Mouse (Mus musculus) MEL (cell line): ENCODE results near the gene Cgref1. TPM values are rescaled to one million over a fixed set of nuclear protein-coding genes. Genes with fewer than 3 reads are reported as not detected.

ENCODE experiments used
- DNase-seq: peaks from one replicate; pipeline ENCODE4 v3.0.0; 2011; ENCODE audit warnings: low read depth, low spot score
- H3K27ac ChIP-seq: 2 replicates; pipeline ENCODE4 v1.5.1; 2012; ENCODE audit warnings: low read depth, mild to moderate bottlenecking, control low read depth, low read length, moderate library complexity; ENCODE audit not compliant: control insufficient read depth
- H3K27me3 ChIP-seq, 2 experiments: fragments of 150-350 bp in 1 of 2; sonication (generic) in 1 of 2; 2 replicates each; pipeline ENCODE4 v1.6.1; 2012; ENCODE audit warnings: low read length in 2 of 2, mild to moderate bottlenecking in 2 of 2, improper control_type of control experiment in 1 of 2, moderate library complexity in 1 of 2; ENCODE audit not compliant: insufficient read depth in 2 of 2, control insufficient read depth in 1 of 2
- H3K36me3 ChIP-seq, 2 experiments: 2 replicates each; pipeline ENCODE4 v1.6.1; 2012 to 2014; ENCODE audit warnings: low read length in 2 of 2, improper control_type of control experiment in 1 of 2, inconsistent platforms in 1 of 2, mild to moderate bottlenecking in 1 of 2; ENCODE audit not compliant: insufficient read depth in 2 of 2, control insufficient read depth in 1 of 2
- H3K4me1 ChIP-seq, 2 experiments: fragments of 150-350 bp in 1 of 2; sonication (generic) in 1 of 2; 2 replicates each; pipeline ENCODE4 v1.6.1; 2012; ENCODE audit warnings: low read length in 2 of 2, improper control_type of control experiment in 1 of 2, mild to moderate bottlenecking in 1 of 2; ENCODE audit not compliant: insufficient read depth in 2 of 2, control insufficient read depth in 1 of 2
- H3K4me3 ChIP-seq, 2 experiments: fragments of 150-350 bp in 1 of 2; sonication (generic) in 1 of 2; 2 replicates each; pipeline ENCODE4 v1.5.1; 2012; ENCODE audit warnings: low read depth in 2 of 2, low read length in 2 of 2, mild to moderate bottlenecking in 2 of 2, moderate library complexity in 2 of 2, control low read depth in 1 of 2, improper control_type of control experiment in 1 of 2; ENCODE audit not compliant: control insufficient read depth in 1 of 2, insufficient read depth in 1 of 2
- H3K79me2 ChIP-seq: 2 replicates; pipeline ENCODE4 v1.6.1; 2012; ENCODE audit warnings: mild to moderate bottlenecking, low read length, moderate library complexity; ENCODE audit not compliant: control insufficient read depth, poor library complexity, insufficient read depth
- H3K9ac ChIP-seq: 2 replicates; pipeline ENCODE4 v1.6.1; 2012; ENCODE audit warnings: low read depth, mild to moderate bottlenecking, control low read depth, low read length, moderate library complexity; ENCODE audit not compliant: control insufficient read depth, poor library complexity, severe bottlenecking
- H3K9me3 ChIP-seq: fragments of 150-350 bp; sonication (generic); replicated peaks from 2 replicates; pipeline ENCODE4 v1.6.1; 2012; ENCODE audit warnings: mild to moderate bottlenecking, low read length, improper control_type of control experiment, moderate library complexity; ENCODE audit not compliant: insufficient read depth
- BHLHE40 ChIP-seq: IDR thresholded peaks from 2 replicates; pipeline ENCODE4 v1.6.1; 2012; ENCODE audit warnings: low read depth, mild to moderate bottlenecking, inconsistent platforms, low read length, improper control_type of control experiment, borderline replicate concordance
- CHD1 ChIP-seq: IDR thresholded peaks from 2 replicates; pipeline ENCODE4 v1.6.1; 2012; ENCODE audit warnings: low read depth, mild to moderate bottlenecking, inconsistent platforms, low read length, improper control_type of control experiment
- CTCF ChIP-seq, 3 experiments: IDR thresholded peaks in 2 of 3; conservative IDR thresholded peaks in 1 of 3; 2 replicates each; pipeline ENCODE4 v1.5.1; 2011 to 2012; ENCODE audit warnings: low read length in 3 of 3, low read depth in 2 of 3, mild to moderate bottlenecking in 2 of 3, improper control_type of control experiment in 1 of 3, inconsistent platforms in 1 of 3, mixed read lengths in 1 of 3, moderate library complexity in 1 of 3; ENCODE audit not compliant: control insufficient read depth in 1 of 3, insufficient read depth in 1 of 3, poor library complexity in 1 of 3, severe bottlenecking in 1 of 3
- E2F4 ChIP-seq: IDR thresholded peaks from 2 replicates; pipeline ENCODE4 v1.6.1; 2011; ENCODE audit warnings: low read depth, low read length, improper control_type of control experiment, borderline replicate concordance
- ELF1 ChIP-seq: IDR thresholded peaks from 2 replicates; pipeline ENCODE4 v1.6.1; 2014; ENCODE audit warnings: low read depth, mild to moderate bottlenecking, inconsistent platforms, low read length, improper control_type of control experiment, moderate library complexity
- ETS1 ChIP-seq: IDR thresholded peaks from 2 replicates; pipeline ENCODE4 v1.6.1; 2012; ENCODE audit warnings: low read depth, mild to moderate bottlenecking, inconsistent platforms, low read length, improper control_type of control experiment, moderate library complexity
- GATA1 ChIP-seq: IDR thresholded peaks from 2 replicates; pipeline ENCODE4 v1.6.1; 2011; ENCODE audit warnings: low read depth, low read length, improper control_type of control experiment
- KAT2A ChIP-seq: conservative IDR thresholded peaks from 2 replicates; pipeline ENCODE4 v1.6.1; 2012; ENCODE audit warnings: low read depth, low read length, improper control_type of control experiment, inconsistent platforms
- MAX ChIP-seq: IDR thresholded peaks from 2 replicates; pipeline ENCODE4 v1.6.1; 2011; ENCODE audit warnings: low read length, improper control_type of control experiment
- MAZ ChIP-seq: IDR thresholded peaks from 2 replicates; pipeline ENCODE4 v1.6.1; 2012; ENCODE audit warnings: low read depth, mild to moderate bottlenecking, inconsistent platforms, low read length, improper control_type of control experiment
- MXI1 ChIP-seq: IDR thresholded peaks from 2 replicates; pipeline ENCODE4 v1.6.1; 2011; ENCODE audit warnings: mild to moderate bottlenecking, low read depth, low read length, improper control_type of control experiment
- MYB ChIP-seq: IDR thresholded peaks from 2 replicates; pipeline ENCODE4 v1.6.1; 2011; ENCODE audit warnings: mild to moderate bottlenecking, low read depth, low read length, improper control_type of control experiment
- NRF1 ChIP-seq: IDR thresholded peaks from 2 replicates; pipeline ENCODE4 v1.6.1; 2014; ENCODE audit warnings: low read depth, mild to moderate bottlenecking, inconsistent platforms, low read length, improper control_type of control experiment, moderate library complexity; ENCODE audit not compliant: poor library complexity, insufficient read depth, severe bottlenecking
- POLR2A ChIP-seq, 2 experiments: IDR thresholded peaks; 2 replicates each; pipeline ENCODE4 v1.6.1; 2011 to 2012; ENCODE audit warnings: low read length in 2 of 2, mild to moderate bottlenecking in 2 of 2, control low read depth in 1 of 2, improper control_type of control experiment in 1 of 2, low read depth in 1 of 2, moderate library complexity in 1 of 2; ENCODE audit not compliant: control insufficient read depth in 1 of 2, insufficient read depth in 1 of 2, poor library complexity in 1 of 2
- POLR2AphosphoS2 ChIP-seq: IDR thresholded peaks from 2 replicates; pipeline ENCODE4 v1.6.1; 2011; ENCODE audit warnings: low read length, improper control_type of control experiment
- POLR2AphosphoS5 ChIP-seq: IDR thresholded peaks from 2 replicates; pipeline ENCODE4 v1.6.1; 2012; ENCODE audit warnings: low read depth, borderline replicate concordance, mild to moderate bottlenecking, inconsistent platforms, low read length, moderate library complexity, mixed read lengths
- RAD21 ChIP-seq: IDR thresholded peaks from 2 replicates; pipeline ENCODE4 v1.6.1; 2011; ENCODE audit warnings: mild to moderate bottlenecking, low read depth, low read length, improper control_type of control experiment
- RCOR1 ChIP-seq: IDR thresholded peaks from 2 replicates; pipeline ENCODE4 v1.6.1; 2012; ENCODE audit warnings: low read depth, mild to moderate bottlenecking, inconsistent platforms, low read length, improper control_type of control experiment
- TAL1 ChIP-seq: IDR thresholded peaks from 2 replicates; pipeline ENCODE4 v1.6.1; 2012; ENCODE audit warnings: mild to moderate bottlenecking, inconsistent platforms, low read length, moderate library complexity, mixed read lengths
- TCF12 ChIP-seq: IDR thresholded peaks from 2 replicates; pipeline ENCODE4 v1.6.1; 2014; ENCODE audit warnings: low read depth, mild to moderate bottlenecking, inconsistent platforms, low read length, improper control_type of control experiment, moderate library complexity
- ZC3H11A ChIP-seq: IDR thresholded peaks from 2 replicates; pipeline ENCODE4 v1.6.1; 2012; ENCODE audit warnings: low read depth, mild to moderate bottlenecking, inconsistent platforms, low read length, improper control_type of control experiment
- ZNF384 ChIP-seq: IDR thresholded peaks from 2 replicates; pipeline ENCODE4 v1.6.1; 2012; ENCODE audit warnings: low read depth, mild to moderate bottlenecking, inconsistent platforms, low read length, improper control_type of control experiment
- polyA plus RNA-seq, 2 experiments: library from polyadenylated mRNA; stranded (reverse) in 1 of 2; unstranded in 1 of 2; fragments of >175 nt in 1 of 2; fragments of >200 nt in 1 of 2; gene quantifications; 2 replicates each; pipeline versions ENCODE4 v1.2.1 to v1.2.4; 2012; ENCODE audit warnings: low replicate concordance in 2 of 2, low read depth in 1 of 2; ENCODE audit not compliant: insufficient read length in 2 of 2, insufficient read depth in 1 of 2, missing spikeins in 1 of 2
- total RNA-seq: library from RNA; depleted of rRNA; stranded (reverse); fragments of 300-350 nt; gene quantifications from 2 replicates; pipeline ENCODE4 v1.2.3, GENCODE M21; 2012

Gene Cgref1
- total and polyA plus RNA-seq, 3 experiments = 1.4 TPM; not detected in 2

DNA sequence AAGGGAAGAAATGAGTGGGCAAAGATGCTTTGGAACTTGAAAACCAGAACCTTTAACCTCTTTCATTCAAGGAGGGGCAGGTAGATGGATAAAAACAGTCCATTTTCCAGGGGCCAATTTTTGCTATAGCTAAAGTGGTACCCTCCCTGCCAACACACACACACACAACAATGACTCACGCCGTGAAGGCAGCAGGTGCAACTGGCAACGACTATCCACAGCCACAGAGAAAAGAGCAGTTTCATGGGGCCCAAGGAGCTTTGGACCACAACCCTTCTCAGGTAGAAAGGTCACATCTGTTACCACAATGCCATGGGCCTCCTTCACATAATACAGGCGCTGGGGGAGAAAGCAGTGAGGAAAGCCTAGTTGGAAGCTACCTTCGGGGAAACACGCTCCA, 10.4 kb upstream of the Cgref1 start:
- peaks cover 2 to 25% of the 10 kb centered on the region in 2 experiments for H3K4me1 ChIP-seq
- no peak overlapping the region for H3K27ac ChIP-seq
- H3K27me3 ChIP-seq = no peaks in the 10 kb centered on the region
- H3K9me3 ChIP-seq = no peaks in the 10 kb centered on the region
- no peak overlapping the region for H3K9ac ChIP-seq
- no peak overlapping the region for H3K4me3 ChIP-seq
- DNase-seq = no peak
- no peak for TF ChIP-seq RCOR1
- TF ChIP-seq RAD21 = no peak
- TF ChIP-seq POLR2A (IDR thresholded peaks at IDR 0.05; ENCODE audit: control insufficient read depth in 1 of 2, insufficient read depth in 1 of 2, low read depth in 1 of 2, low read length in 2 of 2, poor library complexity in 1 of 2) = no peak; a peak in 1 of 4 replicates
- TF ChIP-seq MAZ = no peak
- TF ChIP-seq CHD1 = no peak
- no peak for TF ChIP-seq POLR2AphosphoS2
- no peak for TF ChIP-seq MAX
- TF ChIP-seq GATA1 = no peak
- TF ChIP-seq ELF1 = no peak
- no peak for TF ChIP-seq TAL1
- TF ChIP-seq ZC3H11A = no peak
- TF ChIP-seq NRF1 = no peak
- no peak for TF ChIP-seq ZNF384
- TF ChIP-seq TCF12 = no peak
- TF ChIP-seq E2F4 = no peak
- TF ChIP-seq MYB = no peak
- H3K36me3 ChIP-seq = peaks cover 4 to 17% of the 10 kb centered on the region in 2 experiments; a peak in 3 of 4 replicates
- H3K79me2 ChIP-seq = peaks cover 25% of the 10 kb centered on the region

DNA sequence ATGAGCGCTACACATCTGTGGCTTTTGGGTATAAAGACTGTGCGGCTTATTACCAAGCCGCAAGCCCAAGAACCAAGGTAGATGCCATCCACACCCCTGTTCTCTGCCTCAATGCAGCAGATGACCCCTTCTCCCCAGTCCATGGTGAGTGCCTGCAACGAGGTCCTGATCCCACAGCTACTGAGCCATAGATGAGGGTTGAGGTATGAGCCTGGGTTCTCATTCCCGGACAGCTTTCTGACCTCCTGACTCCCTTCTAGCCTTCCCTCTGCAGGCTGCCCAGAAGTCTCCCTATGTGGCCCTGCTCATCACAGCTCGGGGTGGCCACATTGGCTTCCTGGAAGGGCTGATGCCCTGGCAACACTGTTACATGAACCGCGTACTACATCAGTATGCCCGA, 9.2 kb upstream of the Cgref1 start:
- Histone ChIP-seq H3K36me3 (peaks cover 4 to 17% of the 10 kb centered on the region in 2 experiments; a peak in 3 of 4 replicates), H3K9ac (no peak overlapping the region), H3K9me3 (no peaks in the 10 kb centered on the region), H3K27ac (no peak overlapping the region), H3K4me1 (peaks cover 2 to 22% of the 10 kb centered on the region in 2 experiments; a peak in 3 of 4 replicates), H3K79me2 (peaks cover 22% of the 10 kb centered on the region), H3K4me3 (no peak overlapping the region), H3K27me3 (no peaks in the 10 kb centered on the region)
- TF ChIP-seq POLR2AphosphoS2 (peak; percentile 55; the same call in 1 of the 2 replicates), MAX (no peak)
- DNase-seq = no peak

DNA sequence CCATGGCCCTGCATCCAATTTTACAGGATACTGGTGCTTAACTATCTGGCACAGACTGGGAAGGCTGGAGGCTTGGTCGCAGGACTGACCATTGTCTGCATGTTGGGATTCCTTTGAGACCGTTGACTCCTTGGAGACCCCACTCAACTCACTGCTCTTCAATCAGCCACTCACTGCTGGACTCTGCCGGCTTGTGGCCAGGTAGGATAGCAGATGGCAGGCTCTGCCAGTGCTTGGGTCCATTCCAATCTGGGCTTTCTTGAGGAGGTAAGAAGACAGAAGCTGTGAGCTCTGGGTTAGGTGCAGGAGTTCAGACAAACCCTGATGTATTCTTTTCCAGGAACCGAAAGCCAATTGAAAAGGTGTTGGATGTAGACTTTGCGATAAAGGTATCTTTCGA, 8.7 kb upstream of the Cgref1 start:
- Histone ChIP-seq H3K4me3 (no peak overlapping the region), H3K27ac (no peak overlapping the region), H3K9ac (no peak overlapping the region), H3K4me1 (peaks cover 2 to 22% of the 10 kb centered on the region in 2 experiments; a peak in 3 of 4 replicates), H3K36me3 (peaks cover 4 to 16% of the 10 kb centered on the region in 2 experiments; a peak in 3 of 4 replicates)
- no peak for DNase-seq
- no peak for TF ChIP-seq POLR2AphosphoS2
- TF ChIP-seq CTCF (IDR thresholded peaks at IDR 0.05 in 2 of 3, conservative IDR thresholded peaks at IDR 0.05 in 1 of 3; ENCODE audit: control insufficient read depth in 1 of 3, insufficient read depth in 1 of 3, low read depth in 2 of 3, low read length in 3 of 3, poor library complexity in 1 of 3, severe bottlenecking in 1 of 3) = no peak
- no peak for TF ChIP-seq POLR2AphosphoS5
- TF ChIP-seq KAT2A = no peak
- no peak for TF ChIP-seq BHLHE40
- TF ChIP-seq ETS1 = no peak
- no peak for TF ChIP-seq GATA1
- no peak for TF ChIP-seq MXI1
- no peak for TF ChIP-seq MAZ
- no peak for TF ChIP-seq RAD21
- TF ChIP-seq CHD1 = no peak
- TF ChIP-seq NRF1 = no peak
- TF ChIP-seq, all 39 proteins: peak for 0
- Histone ChIP-seq H3K9me3 (no peaks in the 10 kb centered on the region), H3K79me2 (peaks cover 18% of the 10 kb centered on the region), H3K27me3 (no peaks in the 10 kb centered on the region)
